Mouse (Mus musculus) embryonic facial prominence, embryonic 10.5 days (tissue): ENCODE results near the gene Prkch. TPM values are rescaled to one million over a fixed set of nuclear protein-coding genes. Genes with fewer than 3 reads are reported as not detected.

Experiments used
- DNase-seq: peaks from one replicate; pipeline ENCODE4 v3.0.0-alpha.2; 2017; ENCODE audit warnings: low spot score
- H3K27ac ChIP-seq: fragments of 300-500 bp; sonication (generic); replicated peaks from 2 replicates; pipeline ENCODE4 v1.5.1; 2016; ENCODE audit warnings: mild to moderate bottlenecking
- H3K27me3 ChIP-seq: fragments of 300-500 bp; sonication (generic); replicated peaks from 2 replicates; pipeline ENCODE4 v1.6.1; 2016; ENCODE audit warnings: low read depth, mild to moderate bottlenecking; ENCODE audit not compliant: poor library complexity, severe bottlenecking
- H3K36me3 ChIP-seq: fragments of 300-500 bp; sonication (generic); replicated peaks from 2 replicates; pipeline ENCODE4 v1.6.1; 2016; ENCODE audit warnings: mild to moderate bottlenecking, moderate library complexity
- H3K4me1 ChIP-seq: fragments of 300-500 bp; sonication (generic); 2 replicates; pipeline ENCODE4 v1.6.1; 2016
- H3K4me3 ChIP-seq: fragments of 300-500 bp; sonication (generic); 2 replicates; pipeline ENCODE4 v1.5.1; 2016; ENCODE audit warnings: mild to moderate bottlenecking, moderate library complexity
- H3K9me3 ChIP-seq: fragments of 300-500 bp; sonication (generic); 2 replicates; pipeline ENCODE4 v1.6.1; 2016; ENCODE audit warnings: mild to moderate bottlenecking
- WGBS: fragments of 180-500 bp; shearing (Covaris S2); methylation state at CpG from one replicate; pipeline ENCODE4 v1.1.7; 2016; 5-methylcytosine and 5-hydroxymethylcytosine counted together
- polyA plus RNA-seq: library from polyadenylated mRNA; unstranded; fragments of >200 nt; fragmentation: Nextera tagmentation; extraction: Ambion mirVana; gene quantifications from 2 replicates; pipeline ENCODE4 v1.2.1, GENCODE M21; 2016

The Prkch gene
- polyA plus RNA-seq, 1 experiment from 2014 or later: 6.7 TPM

DNA sequence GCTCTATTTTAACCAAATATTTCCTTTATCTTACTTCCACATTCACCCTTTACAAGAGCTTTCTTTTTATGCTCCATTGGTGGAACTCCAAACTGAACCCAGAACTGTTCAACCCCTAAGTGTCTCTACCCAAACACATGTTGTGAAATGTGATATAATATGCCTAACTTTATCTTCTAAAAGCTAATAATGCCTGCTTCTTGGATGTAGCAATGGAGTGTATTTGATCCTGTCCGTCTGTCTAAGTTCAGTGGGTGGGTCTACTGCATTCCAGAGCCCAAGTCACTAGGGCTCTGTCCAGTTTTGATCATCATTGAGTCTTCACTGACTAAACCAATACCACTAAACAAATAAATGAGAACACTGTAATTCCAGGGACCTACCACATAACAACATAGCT, 240.2 kb downstream of the Prkch start:
- no peak for DNase-seq
- H3K4me1 ChIP-seq: no peaks in the 10 kb centered on the region
- no peaks in the 10 kb centered on the region for H3K36me3 ChIP-seq
- H3K27me3 ChIP-seq: no peaks in the 10 kb centered on the region
- H3K4me3 ChIP-seq: no peak overlapping the region
- WGBS: 85% methylated on average over 1 of the region's 1 CpGs
- H3K27ac ChIP-seq: no peak overlapping the region
- no peaks in the 10 kb centered on the region for H3K9me3 ChIP-seq

Other genes starting within 250 kb of the Prkch start
- 8.1 and 11.0 TPM in 2 replicates for gene Tmem30b, start 38.4 kb upstream of the Prkch start, polyA plus RNA-seq